Mouse (Mus musculus) limb, embryonic 13.5 days (tissue): Measurements from ENCODE around the gene Olfr612. TPM values are rescaled to one million over a fixed set of nuclear protein-coding genes. Genes with fewer than 3 reads are reported as not detected.
"Not testable (repeated sequence)": the region's sequence is repeated elsewhere in the genome, so short reads cannot be mapped to it uniquely, and the experiment has no call there.

Source experiments
- ATAC-seq: fragments of 200-750 bp; cut with Nextera tagmentation; 2 replicates; pipeline ENCODE4 v1.8.0; 2017; ENCODE audit warnings: low read depth, moderate number of reproducible peaks, moderate TSS enrichment; ENCODE audit not compliant: low FRiP score
- H3K27ac ChIP-seq: fragments of 300-500 bp; sonication (generic); 2 replicates; pipeline ENCODE4 v1.5.1; 2015; ENCODE audit warnings: inconsistent platforms, mild to moderate bottlenecking, moderate library complexity
- H3K27me3 ChIP-seq: fragments of 300-500 bp; sonication (generic); 2 replicates; pipeline ENCODE4 v1.6.1; 2015; ENCODE audit warnings: mild to moderate bottlenecking, inconsistent platforms
- H3K36me3 ChIP-seq: fragments of 300-500 bp; sonication (generic); 2 replicates; pipeline ENCODE4 v1.6.1; 2015; ENCODE audit warnings: inconsistent platforms, mild to moderate bottlenecking, moderate library complexity
- H3K4me1 ChIP-seq: fragments of 300-500 bp; sonication (generic); 2 replicates; pipeline ENCODE4 v1.6.1; 2015; ENCODE audit warnings: inconsistent platforms
- H3K4me2 ChIP-seq: fragments of 300-500 bp; sonication (generic); replicated peaks from 2 replicates; pipeline ENCODE4 v1.6.1; 2015; ENCODE audit warnings: inconsistent platforms, mild to moderate bottlenecking, moderate library complexity
- H3K4me3 ChIP-seq: fragments of 300-500 bp; sonication (generic); 2 replicates; pipeline ENCODE4 v1.5.1; 2015; ENCODE audit warnings: moderate library complexity, mild to moderate bottlenecking, inconsistent platforms
- H3K9ac ChIP-seq: fragments of 300-500 bp; sonication (generic); 2 replicates; pipeline ENCODE4 v1.6.1; 2015; ENCODE audit warnings: mild to moderate bottlenecking, inconsistent platforms
- H3K9me3 ChIP-seq: fragments of 300-500 bp; sonication (generic); 2 replicates; pipeline ENCODE4 v1.6.1; 2016; ENCODE audit warnings: inconsistent platforms
- WGBS: fragments of 180-500 bp; shearing (Covaris S2); methylation state at CpG from one replicate; pipeline ENCODE4 v1.1.7; 2015; 5-methylcytosine and 5-hydroxymethylcytosine counted together
- microRNA-seq: library from miRNA; unstranded; fragments of <30 nt; microRNA quantifications from one replicate; pipeline ENCODE4, GENCODE M21; 2016
- polyA plus RNA-seq: library from polyadenylated mRNA; unstranded; fragments of >200 nt; fragmentation: Nextera tagmentation; extraction: Ambion mirVana; gene quantifications from 2 replicates; pipeline ENCODE4 v1.2.1, GENCODE M21; 2015

Olfr612 gene
- polyA plus RNA-seq, result not detected in 2 replicates

- not testable (repeated sequence) for H3K36me3 ChIP-seq, H3K9me3 ChIP-seq, ATAC-seq, H3K4me1 ChIP-seq, H3K9ac ChIP-seq, H3K4me3 ChIP-seq, H3K27ac ChIP-seq, H3K4me2 ChIP-seq, H3K27me3 ChIP-seq
- WGBS, result 89% methylated on average over 2 of the region's 2 CpGs
These were observed at the start of gene Olfr612 for GRCm38 (mm10) chr7:103542617-103543016. Gene Olfr612 (minus strand): TSS chr7:103542717.

- whole genome bisulfite sequencing, result 57% methylated on average over 2 of the region's 2 CpGs
- Histone ChIP-seq H3K9ac (no peak within 1 kb of the TSS), H3K4me1 (no peaks in the 10 kb centered on the region)
These were observed 47.3 kb upstream of the Olfr612 start, which contains the start of gene Olfr618 for GRCm38 (mm10) chr7:103589803-103590202. Gene Olfr618 (plus strand): TSS chr7:103590103.

GRCm38 (mm10) chr7:103572761-103573160 is 30.2 kb upstream of the Olfr612 start, which contains the start of gene Olfr617:
Gene Olfr617 (plus strand): TSS chr7:103573061.
- no peak within 1 kb of the TSS for H3K4me3 ChIP-seq
- H3K9me3 ChIP-seq, result no peaks in the 10 kb centered on the region
- H3K36me3 ChIP-seq, result no peaks in the 10 kb centered on the region
- H3K27me3 ChIP-seq, result no peaks in the 10 kb centered on the region
- 93% methylated on average over 1 of the region's 1 CpGs for WGBS
- H3K27ac ChIP-seq, result no peak within 1 kb of the TSS
- no peak within 1 kb of the TSS for H3K9ac ChIP-seq
- H3K4me1 ChIP-seq, result no peaks in the 10 kb centered on the region
- H3K4me2 ChIP-seq, result no peak within 1 kb of the TSS
- no peak for ATAC-seq

More at GRCm38 (mm10) chr7:103589803-103590202, 47.3 kb upstream of the Olfr612 start, which contains the start of gene Olfr618:
- H3K27ac ChIP-seq, result no peak within 1 kb of the TSS
- no peaks in the 10 kb centered on the region for H3K9me3 ChIP-seq
- no peaks in the 10 kb centered on the region for H3K36me3 ChIP-seq
- no peak within 1 kb of the TSS for H3K4me3 ChIP-seq
- no peak within 1 kb of the TSS for H3K4me2 ChIP-seq
- no peak for ATAC-seq
- no peaks in the 10 kb centered on the region for H3K27me3 ChIP-seq

DNA sequence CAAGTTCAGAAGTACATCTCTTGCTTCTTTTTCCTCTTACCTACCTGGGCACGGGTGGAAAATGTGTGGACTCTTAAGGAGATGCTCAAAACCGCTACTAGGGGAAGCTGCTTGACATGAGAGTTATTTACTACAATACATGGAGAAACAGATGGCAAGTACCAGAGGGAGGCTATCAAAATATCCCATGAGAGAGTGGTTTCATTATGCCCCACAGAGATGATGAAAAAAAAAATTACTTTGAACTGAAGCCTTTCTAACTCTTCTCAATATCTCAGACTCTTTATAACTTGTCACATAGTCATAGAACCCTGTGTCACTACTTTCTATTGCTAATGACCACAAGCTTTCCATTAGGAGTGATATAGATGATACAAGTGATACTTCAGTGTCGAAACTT is 26.5 kb upstream of the Olfr612 start, which contains the start of gene Olfr616:
Olfr616 (minus strand) TSS at position 101 of the 400 bp plus-strand sequence.
- Histone ChIP-seq H3K4me3 (no peak within 1 kb of the TSS), H3K4me1 (no peaks in the 10 kb centered on the region), H3K36me3 (no peaks in the 10 kb centered on the region), H3K9ac (no peak within 1 kb of the TSS), H3K9me3 (no peaks in the 10 kb centered on the region), H3K27ac (no peak within 1 kb of the TSS), H3K27me3 (no peaks in the 10 kb centered on the region), H3K4me2 (no peak within 1 kb of the TSS)
- 73% methylated on average over 3 of the region's 3 CpGs for WGBS
- no peak for ATAC-seq

GRCm38 (mm10) chr7:103555779-103556178 is 13.3 kb upstream of the Olfr612 start, which contains the start of gene Olfr615:
Gene Olfr615 (plus strand): TSS chr7:103556079.
- no peaks in the 10 kb centered on the region for H3K27me3 ChIP-seq
- no peak within 1 kb of the TSS for H3K4me2 ChIP-seq
- no peaks in the 10 kb centered on the region for H3K9me3 ChIP-seq
- no peaks in the 10 kb centered on the region for H3K4me1 ChIP-seq
- H3K27ac ChIP-seq, result no peak within 1 kb of the TSS
- no peak within 1 kb of the TSS for H3K9ac ChIP-seq
- WGBS, result 90% methylated on average over 2 of the region's 2 CpGs
- no peak within 1 kb of the TSS for H3K4me3 ChIP-seq
- ATAC-seq, result no peak
- H3K36me3 ChIP-seq, result no peaks in the 10 kb centered on the region

DNA sequence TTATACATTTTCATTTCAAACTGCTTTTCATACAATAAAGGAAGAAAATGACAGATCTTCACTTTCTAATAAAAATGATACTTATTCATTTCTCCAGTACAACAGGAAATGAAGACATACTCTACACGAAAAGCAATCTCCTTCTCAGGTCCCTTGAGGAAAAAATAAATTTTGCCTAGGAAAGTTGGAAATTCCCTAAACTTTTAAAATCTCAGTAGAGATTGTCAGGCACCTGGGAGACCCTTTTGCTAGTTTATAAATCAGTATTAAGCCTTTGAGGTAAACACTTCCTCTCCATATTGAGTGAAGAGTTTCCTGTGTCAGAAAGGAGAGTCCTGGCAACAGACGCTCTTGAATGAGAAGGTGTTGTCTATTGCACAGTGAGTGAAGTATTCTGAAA is 5.3 kb upstream of the Olfr612 start, which contains the start of gene Olfr613:
Olfr613 (plus strand) TSS at position 301 of the 400 bp plus-strand sequence.
- Histone ChIP-seq H3K4me3 (no peak within 1 kb of the TSS), H3K36me3 (no peaks in the 10 kb centered on the region), H3K27me3 (no peaks in the 10 kb centered on the region), H3K4me2 (no peak within 1 kb of the TSS), H3K27ac (no peak within 1 kb of the TSS), H3K9me3 (0 out of 2 replicates have a peak, but pooled peaks cover 4% of the 10 kb centered on the region), H3K4me1 (no peaks in the 10 kb centered on the region), H3K9ac (no peak within 1 kb of the TSS)
- WGBS, result 71% methylated on average over 2 of the region's 2 CpGs
- no peak for ATAC-seq

DNA sequence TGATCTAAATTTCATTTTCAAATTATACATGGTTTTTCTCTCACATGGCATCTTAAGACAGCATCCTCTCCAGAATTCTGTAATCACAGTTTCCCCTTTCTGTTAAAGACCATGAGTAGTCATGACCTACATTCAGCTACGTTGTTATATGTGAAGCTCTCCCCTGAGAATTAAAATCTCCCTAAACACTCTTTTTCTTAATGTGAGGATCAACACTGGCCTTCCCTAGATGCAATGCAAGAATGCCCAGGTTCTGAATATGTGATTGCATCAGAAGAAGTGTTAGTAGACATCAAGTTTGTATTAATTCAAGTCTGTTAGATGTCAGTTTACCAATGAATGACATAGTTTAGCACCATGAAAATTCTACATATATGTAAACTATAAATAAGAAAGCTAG is 21.8 kb downstream of the Olfr612 start, which contains the start of gene Olfr611:
Olfr611 (minus strand) TSS at position 101 of the 400 bp plus-strand sequence.
- 64% methylated on average over 1 of the region's 1 CpGs for WGBS
- H3K9me3 ChIP-seq, result not testable (repeated sequence)

DNA sequence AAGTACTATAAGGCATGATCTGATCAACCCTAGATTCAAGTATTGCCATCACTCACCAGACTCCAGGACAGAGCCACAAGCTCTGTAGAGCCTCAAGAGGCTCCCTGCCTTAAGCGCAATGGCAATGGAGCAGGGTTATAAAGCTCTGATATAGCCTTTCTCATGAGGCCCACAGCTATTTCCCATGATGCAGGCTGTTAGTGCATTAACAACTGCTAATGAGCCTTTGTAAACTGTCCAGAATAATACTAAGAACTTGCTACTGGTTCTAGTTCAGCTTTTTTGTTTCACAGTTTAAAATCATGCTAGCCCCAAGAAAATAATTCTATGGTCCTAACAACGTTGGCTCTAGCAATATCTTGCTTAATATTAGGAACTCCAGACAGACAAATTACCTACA is 30.5 kb downstream of the Olfr612 start, which contains the start of gene Olfr610:
Olfr610 (minus strand) TSS at position 101 of the 400 bp plus-strand sequence.
- Histone ChIP-seq H3K4me3 (no peak within 1 kb of the TSS), H3K27ac (no peak within 1 kb of the TSS), H3K4me2 (no peak within 1 kb of the TSS), H3K4me1 (no peaks in the 10 kb centered on the region), H3K36me3 (no peaks in the 10 kb centered on the region), H3K9ac (no peak within 1 kb of the TSS), H3K27me3 (no peaks in the 10 kb centered on the region), H3K9me3 (no peaks in the 10 kb centered on the region)
- no peak for ATAC-seq
- WGBS, result 84% methylated on average over 2 of the region's 2 CpGs

More for the DNA sequence above, 21.8 kb downstream of the Olfr612 start, which contains the start of gene Olfr611:
- not testable (repeated sequence) for H3K36me3 ChIP-seq, H3K4me2 ChIP-seq, H3K27ac ChIP-seq, H3K27me3 ChIP-seq, H3K4me3 ChIP-seq, H3K4me1 ChIP-seq, ATAC-seq, H3K9ac ChIP-seq

DNA sequence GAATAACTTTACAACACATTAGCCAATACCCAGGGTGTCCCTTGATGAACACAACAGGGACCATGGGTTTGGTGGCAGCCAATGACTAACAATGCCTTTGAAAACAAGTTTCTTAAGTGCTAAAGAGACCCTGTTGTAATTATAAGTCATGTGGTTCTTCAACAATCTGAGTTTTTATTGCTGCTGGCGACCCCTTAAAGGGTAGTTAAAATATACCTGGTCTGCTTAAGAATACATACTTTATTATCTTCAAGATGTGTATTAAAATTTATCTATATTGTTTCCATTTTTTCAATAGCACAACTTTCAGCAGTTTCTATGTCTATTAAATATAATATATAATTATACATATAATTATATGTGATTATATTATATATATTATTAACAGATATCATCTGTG is 44.6 kb downstream of the Olfr612 start, which contains the start of gene Olfr609:
Olfr609 (minus strand) TSS at position 101 of the 400 bp plus-strand sequence.
- 67% methylated on average over 1 of the region's 1 CpGs for WGBS
- H3K9me3 ChIP-seq, result no peaks in the 10 kb centered on the region
- no peak within 1 kb of the TSS for H3K4me3 ChIP-seq
- no peak within 1 kb of the TSS for H3K27ac ChIP-seq
- H3K4me1 ChIP-seq, result no peaks in the 10 kb centered on the region
- no peak within 1 kb of the TSS for H3K9ac ChIP-seq
- H3K27me3 ChIP-seq, result no peaks in the 10 kb centered on the region
- H3K4me2 ChIP-seq, result no peak within 1 kb of the TSS
- no peaks in the 10 kb centered on the region for H3K36me3 ChIP-seq
- ATAC-seq, result no peak

Small RNAs within 50 kb of the gene (microRNA-seq; reads per million reads assigned to microRNA genes)
- not detected for gene Gm26506

Other genes with a start within 250 kb of the Olfr612 start
- gene Olfr596, start 237.1 kb downstream of the Olfr612 start, polyA plus RNA-seq, result not detected in 2 replicates
- not detected in 2 replicates for gene Olfr597, start 226.4 kb downstream of the Olfr612 start, polyA plus RNA-seq
- not detected in 2 replicates for gene Olfr598, start 219.1 kb downstream of the Olfr612 start, polyA plus RNA-seq
- gene Olfr599, start 206.8 kb downstream of the Olfr612 start, polyA plus RNA-seq, result not detected in 2 replicates
- not detected in 2 replicates for gene Olfr600, start 193.0 kb downstream of the Olfr612 start, polyA plus RNA-seq
- not detected in 2 replicates for gene Olfr601, start 180.1 kb downstream of the Olfr612 start, polyA plus RNA-seq
- gene Olfr603, start 156.5 kb downstream of the Olfr612 start, polyA plus RNA-seq, result not detected in 2 replicates
- not detected in 2 replicates for gene Usp17lc, start 127.6 kb downstream of the Olfr612 start, polyA plus RNA-seq
- not detected in 2 replicates for gene Olfr605, start 97.3 kb downstream of the Olfr612 start, polyA plus RNA-seq
- gene Olfr606, start 93.7 kb downstream of the Olfr612 start, polyA plus RNA-seq, result not detected in 2 replicates
- not detected in 2 replicates for gene Olfr607, start 78.6 kb downstream of the Olfr612 start, polyA plus RNA-seq
- not detected in 2 replicates for gene Olfr608, start 72.8 kb downstream of the Olfr612 start, polyA plus RNA-seq
- not detected in 2 replicates for gene Olfr609, start 44.7 kb downstream of the Olfr612 start, polyA plus RNA-seq
- gene Olfr610, start 30.6 kb downstream of the Olfr612 start, polyA plus RNA-seq, result not detected in 2 replicates
- not detected in 2 replicates for gene Olfr611, start 21.9 kb downstream of the Olfr612 start, polyA plus RNA-seq
- gene Olfr613, start 5.4 kb upstream of the Olfr612 start, polyA plus RNA-seq, result not detected in 2 replicates
- gene Olfr615, start 13.4 kb upstream of the Olfr612 start, polyA plus RNA-seq, result not detected in 2 replicates
- gene Olfr616, start 26.4 kb upstream of the Olfr612 start, polyA plus RNA-seq, result not detected in 2 replicates
- gene Olfr617, start 30.3 kb upstream of the Olfr612 start, polyA plus RNA-seq, result not detected in 2 replicates
- not detected in 2 replicates for gene Olfr618, start 47.4 kb upstream of the Olfr612 start, polyA plus RNA-seq
- gene Olfr619, start 57.9 kb upstream of the Olfr612 start, polyA plus RNA-seq, result not detected in 2 replicates
- gene Olfr620, start 69.8 kb upstream of the Olfr612 start, polyA plus RNA-seq, result not detected in 2 replicates
- not detected in 2 replicates for gene Olfr622, start 100.0 kb upstream of the Olfr612 start, polyA plus RNA-seq
- not detected in 2 replicates for gene Olfr623, start 121.0 kb upstream of the Olfr612 start, polyA plus RNA-seq
- gene Olfr624, start 128.5 kb upstream of the Olfr612 start, polyA plus RNA-seq, result 0.08 TPM in 1 of 2 replicates, not detected in the other
- gene Olfr625-ps1, start 140.0 kb upstream of the Olfr612 start, polyA plus RNA-seq, result not detected in 2 replicates
- gene Olfr243, start 172.0 kb upstream of the Olfr612 start, polyA plus RNA-seq, result not detected in 2 replicates
- not detected in 2 replicates for gene Olfr628, start 187.7 kb upstream of the Olfr612 start, polyA plus RNA-seq
- gene Olfr629, start 202.2 kb upstream of the Olfr612 start, polyA plus RNA-seq, result not detected in 2 replicates
- gene Olfr630, start 214.6 kb upstream of the Olfr612 start, polyA plus RNA-seq, result not detected in 2 replicates
- not detected in 2 replicates for gene Olfr69, start 228.9 kb upstream of the Olfr612 start, polyA plus RNA-seq
- not detected in 2 replicates for gene Olfr68, start 237.0 kb upstream of the Olfr612 start, polyA plus RNA-seq
- not detected in 2 replicates for gene Olfr67, start 249.1 kb upstream of the Olfr612 start, polyA plus RNA-seq